Mouse (Mus musculus) bone marrow macrophage, adult 2 months (primary cell): ENCODE results near the gene 4930590J08Rik. TPM values are rescaled to one million over a fixed set of nuclear protein-coding genes. Genes with fewer than 3 reads are reported as not detected.

Experiments
- H3K27ac ChIP-seq: 2 replicates; pipeline ENCODE4 v1.5.1; 2012; ENCODE audit warnings: low read depth, low read length; ENCODE audit not compliant: insufficient read depth
- H3K4me1 ChIP-seq: 2 replicates; pipeline ENCODE4 v1.6.1; 2012; ENCODE audit warnings: low read length; ENCODE audit not compliant: control insufficient read depth, insufficient read depth
- H3K4me3 ChIP-seq: 2 replicates; pipeline ENCODE4 v1.5.1; 2012; ENCODE audit warnings: mild to moderate bottlenecking, low read length, moderate library complexity; ENCODE audit not compliant: insufficient read depth
- CTCF ChIP-seq: IDR thresholded peaks from 2 replicates; pipeline ENCODE4 v1.5.1; 2012; ENCODE audit warnings: low read depth, mild to moderate bottlenecking, low read length, moderate library complexity
- POLR2A ChIP-seq: IDR thresholded peaks from 2 replicates; pipeline ENCODE4 v1.6.1; 2012; ENCODE audit warnings: mild to moderate bottlenecking, low read depth, low read length, borderline replicate concordance
- polyA plus RNA-seq: library from polyadenylated mRNA; stranded (reverse); fragments of >200 nt; gene quantifications from 2 replicates; pipeline ENCODE4 v1.2.4, GENCODE M21; 2012; ENCODE audit not compliant: missing spikeins, insufficient read depth, insufficient read length

4930590J08Rik gene
- polyA plus RNA-seq, 1 experiment: 0.46 TPM

DNA sequence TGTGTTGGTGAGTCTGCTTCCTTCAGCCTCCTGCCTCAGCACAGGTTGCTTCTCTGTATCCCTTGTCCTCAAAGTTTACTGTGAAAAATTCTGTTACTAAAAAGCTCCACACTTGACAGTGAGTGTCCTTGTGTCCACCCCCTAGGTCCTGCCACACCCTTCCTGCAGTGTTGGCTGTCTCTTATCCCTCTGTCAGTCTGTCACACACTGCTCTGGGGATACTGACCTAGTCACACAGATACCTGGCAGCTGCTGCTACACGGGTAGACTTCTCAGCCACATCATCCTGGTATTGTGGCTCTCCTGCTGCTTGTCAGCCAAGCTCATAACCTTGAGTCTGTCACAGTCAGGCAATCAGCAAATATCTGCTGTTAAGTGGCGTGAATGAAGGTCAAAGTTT is 90.2 kb downstream of the 4930590J08Rik start:
- H3K4me3 ChIP-seq: no peak overlapping the region
- TF ChIP-seq CTCF: no peak
- no peaks in the 10 kb centered on the region for H3K4me1 ChIP-seq
- no peak overlapping the region for H3K27ac ChIP-seq

DNA sequence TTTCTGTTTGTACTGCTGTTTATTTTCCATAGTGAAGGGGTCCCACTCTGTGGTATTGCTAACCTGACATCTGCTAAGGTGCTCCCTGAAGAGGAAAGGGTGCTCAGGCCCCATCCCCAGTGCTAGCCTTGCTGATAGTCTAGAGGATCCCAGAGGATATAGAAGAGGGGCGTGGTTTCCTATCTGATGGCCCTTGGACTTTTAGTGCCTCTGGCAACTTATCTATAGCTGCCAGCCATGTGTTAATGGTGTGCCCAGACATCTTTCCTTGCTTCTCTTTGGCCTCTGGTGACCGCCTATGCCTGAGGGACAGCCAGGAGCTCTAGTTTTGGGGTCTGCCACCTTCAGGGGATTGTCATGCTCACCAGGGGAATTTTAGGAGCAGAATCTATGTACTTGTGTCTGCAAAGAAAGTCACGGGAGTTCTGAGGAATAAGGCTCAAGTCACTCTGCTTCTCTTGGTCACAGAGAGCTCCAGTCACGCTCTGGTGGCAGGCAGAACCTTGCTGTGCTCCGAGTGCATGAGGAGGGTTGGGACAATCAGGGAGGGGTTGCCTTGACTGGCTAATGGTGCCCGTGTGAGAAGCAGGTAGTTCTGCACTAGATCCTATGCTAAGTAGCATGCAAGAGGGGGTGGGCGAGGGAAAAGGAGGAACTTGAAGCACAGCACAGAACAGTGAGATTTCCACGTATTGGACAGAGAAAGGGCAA is 91.3 kb downstream of the 4930590J08Rik start:
- Histone ChIP-seq H3K4me1 (no peaks in the 10 kb centered on the region), H3K4me3 (no peak overlapping the region), H3K27ac (no peak overlapping the region)
- TF ChIP-seq POLR2A: no peak

DNA sequence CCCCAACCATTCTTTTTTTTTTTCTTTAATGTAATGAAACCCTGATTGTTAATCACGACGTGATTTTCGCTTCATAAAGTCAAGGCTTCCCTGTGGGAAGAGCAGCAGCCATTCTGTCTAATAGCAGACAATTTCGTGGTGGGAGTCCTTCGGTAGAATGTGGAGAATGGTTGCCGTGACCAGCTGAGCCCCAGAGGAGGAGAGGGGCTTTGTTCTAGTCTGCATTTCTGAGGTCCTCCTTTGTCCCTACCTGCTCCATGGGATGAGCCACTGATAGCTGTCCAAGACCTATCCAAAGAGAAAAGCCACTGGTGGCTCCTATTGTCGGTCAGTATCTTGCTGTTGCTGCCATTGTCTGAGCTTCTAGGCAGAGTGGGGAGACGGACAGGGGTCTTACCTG is 93.5 kb downstream of the 4930590J08Rik start:
- H3K4me1 ChIP-seq: no peaks in the 10 kb centered on the region
- no peak for TF ChIP-seq CTCF
- TF ChIP-seq POLR2A: no peak
- H3K4me3 ChIP-seq: no peak overlapping the region
- no peak overlapping the region for H3K27ac ChIP-seq

Other genes starting within 250 kb of the 4930590J08Rik start
- gene Slc6a6, start 218.8 kb upstream of the 4930590J08Rik start, polyA plus RNA-seq: 510 and 575 TPM in 2 replicates
- gene Grip2, start 75.6 kb upstream of the 4930590J08Rik start, polyA plus RNA-seq: 0.15 TPM in 1 of 2 replicates, not detected in the other
- gene Ccdc174, start 24.8 kb upstream of the 4930590J08Rik start, polyA plus RNA-seq: 24.3 and 29.1 TPM in 2 replicates
- not detected in 2 replicates for gene Fgd5, start 76.1 kb downstream of the 4930590J08Rik start, polyA plus RNA-seq
- gene Nr2c2, start 188.6 kb downstream of the 4930590J08Rik start, polyA plus RNA-seq: 26.2 and 28.2 TPM in 2 replicates